Mouse (Mus musculus) testis, adult 2 months (tissue): ENCODE measurements at regions not wholly inside any gene's neighbourhood (a gene's known extent, or its start where the extent isn't known, plus 50 kb on each side); places are given as distances from the start of the nearest gene placed in this dataset.

Experiments used
- CTCF ChIP-seq: fragments of 200-500 bp; IDR thresholded peaks from 2 replicates; pipeline ENCODE4 v1.5.1; 2012; ENCODE audit warnings: low read depth, mild to moderate bottlenecking, inconsistent platforms, low read length, moderate library complexity; ENCODE audit not compliant: control insufficient read depth, insufficient read depth, insufficient replicate concordance
- POLR2A ChIP-seq: fragments of 200-500 bp; IDR thresholded peaks from 2 replicates; pipeline ENCODE4 v1.6.1; 2012; ENCODE audit warnings: low read depth, mild to moderate bottlenecking, inconsistent platforms, low read length, moderate library complexity; ENCODE audit not compliant: control insufficient read depth

DNA sequence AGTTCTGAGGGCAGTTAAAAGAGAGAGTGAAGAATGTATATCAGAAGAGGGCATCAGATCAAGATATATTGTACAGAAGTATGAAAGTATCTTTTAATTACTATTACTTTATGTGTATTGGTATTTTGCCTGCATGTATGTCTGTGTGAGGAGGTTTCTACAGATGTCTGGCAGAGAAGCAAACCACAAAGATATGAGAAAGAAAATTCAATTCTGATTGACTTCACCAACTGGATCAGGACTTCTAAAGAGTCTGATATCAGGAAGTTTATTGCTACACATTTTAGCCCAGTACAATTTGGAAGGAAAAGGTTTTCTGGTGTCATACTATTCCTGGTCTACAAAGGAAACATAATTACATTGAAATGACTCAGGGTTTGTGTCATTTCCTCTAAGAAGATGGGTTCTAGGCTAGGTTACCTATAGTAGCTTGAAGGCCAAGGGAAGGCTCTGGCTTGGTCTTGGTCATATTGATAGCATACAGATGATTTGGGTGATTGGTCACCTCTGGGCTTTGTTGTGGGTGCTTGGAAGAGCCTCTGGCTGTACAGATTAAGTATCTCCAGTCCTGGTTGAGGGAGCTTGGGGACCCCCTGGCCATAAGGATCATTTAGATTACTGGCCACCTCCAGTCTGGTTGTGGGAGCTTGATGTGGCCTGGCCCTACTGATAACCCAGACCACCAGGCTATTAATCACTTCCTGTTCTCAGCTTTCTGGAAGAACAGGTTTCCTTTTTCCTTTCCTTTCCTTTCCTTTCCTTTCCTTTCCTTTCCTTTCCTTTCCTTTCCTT lies 275.1 kb upstream of the Pkn2 start:
- no peak for TF ChIP-seq CTCF
- TF ChIP-seq POLR2A: no peak
